Mouse (Mus musculus): ENCODE data around the gene Trim44.

Trim44 gene

DNA sequence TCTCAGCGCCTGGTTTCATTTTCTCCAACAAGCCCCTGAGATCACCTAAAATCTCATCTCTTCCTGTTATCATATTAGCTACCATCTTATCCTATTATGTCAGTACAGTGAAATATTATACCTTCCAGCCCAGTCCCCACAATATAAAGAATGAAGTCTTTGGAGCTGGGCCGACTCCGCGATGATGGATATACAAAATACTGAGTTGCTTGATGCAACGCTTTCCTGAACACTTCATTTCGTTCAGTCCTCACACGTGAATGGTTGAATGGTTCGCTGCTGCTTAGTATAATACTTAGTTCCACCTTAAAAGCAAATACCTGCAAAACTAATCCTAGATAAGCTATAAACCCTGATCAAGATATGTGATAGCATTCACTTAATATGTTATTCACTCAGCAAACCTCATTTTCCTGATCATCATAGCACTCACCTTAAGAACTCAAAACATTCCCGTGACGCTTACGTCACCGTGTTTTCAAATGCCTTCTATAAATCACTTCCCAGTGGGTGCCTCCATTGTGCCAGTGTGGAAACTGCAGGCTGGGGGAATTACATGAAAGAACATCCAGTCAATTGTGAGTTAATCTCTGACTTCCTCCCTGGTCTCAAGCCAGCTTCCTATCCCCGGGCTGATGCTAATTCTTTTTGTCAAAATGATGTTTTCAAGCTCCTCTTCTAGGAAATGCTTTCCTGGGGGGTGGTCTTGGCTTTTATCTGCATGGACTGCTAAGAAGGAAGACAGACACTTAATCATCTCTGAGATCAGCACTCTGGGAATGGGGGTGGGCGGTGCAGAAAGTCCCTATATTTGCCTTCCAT, at the start of gene Trim44:
Trim44 (minus strand) TSS at position 466 of the 822 bp plus-strand sequence.
- DNase-seq = no peak

DNA sequence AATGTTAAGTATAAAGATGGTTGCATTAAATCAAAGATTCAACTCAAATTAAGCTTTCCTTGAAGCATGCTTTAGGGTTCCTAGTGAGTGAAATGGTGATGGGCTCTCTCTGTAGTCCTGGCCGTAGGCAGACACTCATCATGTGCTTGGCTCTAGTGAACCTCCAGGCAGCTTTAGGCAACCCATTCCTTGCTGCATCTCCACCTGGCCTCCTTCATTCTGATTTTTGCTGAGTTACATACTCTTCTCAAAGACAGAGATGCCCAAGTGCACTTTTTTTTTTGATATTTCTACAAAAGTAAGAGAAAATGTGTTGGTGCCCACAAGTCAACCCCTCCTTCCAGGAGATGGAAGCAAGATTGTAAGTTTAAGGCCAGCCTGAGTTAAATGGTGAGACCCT, 47.5 kb upstream of the Trim44 start:
- no peak for DNase-seq

DNA sequence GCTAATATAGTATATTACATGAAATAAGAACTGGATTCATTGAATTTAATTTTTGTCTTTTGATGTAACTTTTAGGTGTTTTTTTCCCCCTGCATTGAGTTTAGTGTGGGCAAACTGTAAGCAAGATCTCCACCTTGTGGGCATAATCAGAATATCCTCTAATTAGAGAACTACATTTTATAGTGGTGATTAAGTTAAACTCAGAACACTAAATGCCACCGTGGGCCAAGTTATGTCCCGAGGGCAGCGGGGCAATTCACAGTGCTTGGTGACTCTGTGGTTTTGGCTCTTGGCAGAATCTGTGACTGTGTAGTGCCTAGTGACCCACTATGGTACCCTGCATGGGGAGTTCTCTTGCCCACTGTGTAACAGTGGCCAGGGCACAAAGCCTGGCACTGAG, 45.8 kb upstream of the Trim44 start:
- DNase-seq = no peak

DNA sequence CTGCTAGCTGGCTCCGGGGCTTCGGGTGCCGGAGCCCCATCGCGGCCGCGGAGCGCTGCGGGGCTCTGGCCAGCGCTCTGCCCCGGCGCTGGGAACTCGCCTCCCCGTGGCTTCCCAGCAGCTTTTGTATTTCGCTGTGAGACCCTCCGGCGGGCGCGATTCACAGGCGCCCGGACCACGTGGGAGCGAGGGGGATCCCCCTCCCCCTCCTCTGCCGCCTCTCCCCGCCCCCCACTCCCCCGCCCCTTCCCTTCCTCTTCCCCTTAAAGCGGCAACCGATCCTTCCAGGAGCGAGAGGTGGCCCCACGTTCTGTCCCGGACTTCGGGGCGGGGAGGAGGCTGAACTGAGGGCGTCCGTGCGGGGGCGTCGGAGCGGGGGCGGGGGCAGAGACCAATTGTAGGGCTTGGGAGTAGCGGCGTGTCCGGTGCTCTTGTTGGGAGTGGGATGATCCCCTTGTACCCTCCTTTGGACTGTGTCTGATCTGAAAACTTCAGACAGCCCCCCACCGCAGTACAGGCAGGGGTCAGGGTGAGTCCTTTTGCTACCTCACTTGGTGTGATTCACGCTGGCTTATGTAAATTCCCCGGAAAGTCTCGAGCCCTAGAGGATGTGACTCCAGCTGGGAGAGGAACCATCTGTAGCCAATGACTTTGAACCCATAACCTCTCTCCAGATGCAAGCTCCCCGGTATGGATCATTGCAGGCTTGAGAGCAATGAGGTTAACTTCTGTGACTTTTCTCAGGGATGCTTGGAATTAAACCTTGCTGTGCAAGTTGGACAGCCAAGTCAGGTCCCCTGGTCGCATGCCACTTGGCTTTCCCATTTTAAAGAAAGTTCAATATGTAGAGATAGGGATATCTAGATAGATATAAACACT, 44.3 kb upstream of the Trim44 start, which contains the start of gene Fjx1:
Fjx1 (minus strand) TSS at position 829 of the 879 bp plus-strand sequence.
- DNase-seq = peak; percentile 38

DNA sequence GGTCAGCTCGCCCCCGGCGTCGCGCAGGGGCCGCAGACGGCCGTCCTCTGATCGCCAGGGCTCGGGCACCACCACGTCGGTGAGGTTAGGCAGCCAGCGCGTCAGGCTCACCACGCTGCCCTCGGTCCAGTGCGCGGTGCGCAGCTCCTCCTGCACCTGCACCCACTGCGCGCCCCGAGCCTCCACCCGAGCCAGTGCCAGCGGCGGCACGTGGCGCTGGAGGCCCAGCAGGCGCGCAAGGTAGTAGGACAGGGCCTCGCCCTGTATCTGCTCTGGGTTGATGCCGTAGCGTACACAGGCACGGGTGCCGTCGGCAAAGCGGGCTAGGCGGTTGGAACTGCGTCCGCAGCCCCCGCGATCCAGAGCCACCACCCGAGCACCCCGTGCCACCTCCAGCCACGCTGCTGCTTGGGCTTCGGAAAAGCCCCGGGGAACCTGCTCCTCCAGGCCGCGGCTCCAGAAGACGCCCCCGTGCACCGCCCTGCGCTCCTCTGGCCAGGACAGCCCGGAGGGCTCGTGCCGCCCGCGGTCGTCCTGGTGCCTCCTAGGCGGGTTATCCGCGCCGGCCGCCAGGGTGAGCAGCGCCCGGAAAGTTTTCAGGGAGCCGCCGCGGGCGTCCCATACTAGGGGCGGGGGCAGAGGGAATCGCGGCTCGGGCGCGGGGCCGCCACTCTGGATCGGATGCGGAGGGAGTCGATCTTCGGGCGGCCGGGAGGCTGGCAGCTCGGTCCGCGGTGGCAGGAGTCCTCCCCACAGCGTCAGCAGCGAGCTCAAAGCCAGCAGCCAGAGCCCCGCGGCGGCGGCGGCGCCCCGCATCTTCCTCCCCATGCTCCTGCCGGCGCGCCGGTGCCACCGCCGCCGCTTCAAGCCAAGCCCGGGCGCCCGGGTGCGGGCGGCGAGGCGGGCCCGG, 43.4 kb upstream of the Trim44 start:
- peak; percentile 37 for DNase-seq

DNA sequence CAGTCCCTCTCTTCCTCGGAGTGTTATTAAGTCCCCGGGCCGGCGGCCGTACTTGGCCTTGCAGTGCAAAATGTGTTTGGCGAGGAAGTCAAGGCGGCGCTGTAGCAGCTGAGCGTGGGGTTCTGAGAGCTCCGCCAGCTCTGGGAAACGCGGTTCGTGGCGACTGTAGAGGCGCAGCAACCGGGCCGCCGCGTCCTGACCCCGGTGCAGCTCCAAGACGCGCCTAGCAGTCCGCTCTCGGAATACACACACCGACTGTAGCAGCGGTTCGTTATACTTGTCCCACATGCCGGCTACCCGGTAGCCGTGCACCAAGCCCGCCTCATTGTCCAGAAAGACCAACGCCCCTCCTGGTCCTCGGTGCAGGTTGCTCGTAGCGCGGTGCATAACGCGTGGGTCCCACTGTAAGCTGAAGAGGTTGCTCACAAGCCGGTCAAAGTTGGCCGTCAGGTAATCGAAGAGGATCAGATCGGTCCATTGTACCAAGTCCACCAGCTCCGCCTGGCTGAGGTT, 42.7 kb upstream of the Trim44 start:
- peak; percentile 30 for DNase-seq

DNA sequence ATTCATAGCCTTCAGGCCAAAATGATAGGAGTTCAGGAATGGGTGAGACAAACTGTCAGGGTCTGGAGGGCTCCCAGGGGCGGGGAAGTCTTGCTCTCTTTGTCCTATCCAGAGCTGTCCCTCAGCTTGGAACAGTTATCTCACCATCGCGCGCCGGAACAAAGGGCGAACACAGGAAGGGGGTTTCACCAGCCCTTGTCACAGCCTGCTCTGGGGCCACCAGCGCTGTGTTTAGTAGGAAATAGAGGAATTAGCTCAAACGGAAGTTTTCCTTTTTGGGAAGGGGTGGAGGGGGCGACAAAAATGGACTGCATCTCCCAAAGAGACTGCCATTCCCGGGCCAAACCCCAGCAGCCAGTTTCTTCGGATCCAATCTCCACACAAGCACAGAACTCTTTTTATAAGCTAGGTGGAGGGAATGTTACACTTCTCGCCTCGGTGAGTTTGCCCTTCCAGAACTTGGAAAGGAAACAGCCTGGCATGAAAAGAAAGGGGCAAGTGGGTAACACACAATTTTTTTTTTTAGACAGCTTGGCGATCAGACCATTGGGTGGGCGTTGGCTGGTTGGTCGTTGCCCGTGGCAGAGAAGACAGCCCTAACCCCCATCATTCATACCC, 42.1 kb upstream of the Trim44 start:
- no peak for DNase-seq

DNA sequence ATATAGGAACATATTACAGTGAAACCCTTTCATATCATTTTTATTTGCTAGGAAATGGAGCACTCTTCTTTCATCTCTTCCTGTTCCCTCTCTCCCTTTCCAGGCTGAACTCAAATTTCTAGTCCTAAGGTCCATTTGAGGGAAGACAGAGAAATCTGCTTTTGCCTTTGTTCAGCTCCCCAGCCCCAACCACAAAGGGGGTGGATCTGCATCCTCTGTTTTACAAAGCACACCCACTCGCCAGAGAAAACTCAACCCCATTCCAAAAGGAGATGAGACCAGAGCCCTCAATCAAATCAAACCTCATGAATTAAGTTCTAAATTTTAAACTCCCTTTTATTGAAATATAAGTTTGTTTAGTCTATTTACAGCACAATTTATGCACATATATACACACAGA, 41.4 kb upstream of the Trim44 start:
- no peak for DNase-seq

DNA sequence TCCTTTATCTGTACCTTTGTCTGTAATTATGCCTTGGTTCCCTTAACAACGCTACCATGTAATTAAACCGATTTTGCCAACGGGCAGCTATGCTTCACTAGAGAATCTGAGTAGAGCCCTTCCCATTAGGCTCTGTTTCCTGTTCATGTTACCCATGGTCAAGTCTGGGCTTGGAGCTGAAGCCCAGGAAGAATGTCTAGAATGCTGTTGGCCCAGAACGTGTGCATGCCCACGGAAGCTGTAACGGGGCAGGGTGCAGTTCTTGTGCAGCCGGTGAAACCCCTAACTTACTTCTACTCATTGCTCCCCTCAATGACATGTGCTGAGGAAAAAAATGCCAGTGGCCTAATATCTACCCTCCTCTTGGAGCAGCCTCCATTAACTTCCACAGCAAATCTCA, 40.2 kb upstream of the Trim44 start:
- DNase-seq = no peak

DNA sequence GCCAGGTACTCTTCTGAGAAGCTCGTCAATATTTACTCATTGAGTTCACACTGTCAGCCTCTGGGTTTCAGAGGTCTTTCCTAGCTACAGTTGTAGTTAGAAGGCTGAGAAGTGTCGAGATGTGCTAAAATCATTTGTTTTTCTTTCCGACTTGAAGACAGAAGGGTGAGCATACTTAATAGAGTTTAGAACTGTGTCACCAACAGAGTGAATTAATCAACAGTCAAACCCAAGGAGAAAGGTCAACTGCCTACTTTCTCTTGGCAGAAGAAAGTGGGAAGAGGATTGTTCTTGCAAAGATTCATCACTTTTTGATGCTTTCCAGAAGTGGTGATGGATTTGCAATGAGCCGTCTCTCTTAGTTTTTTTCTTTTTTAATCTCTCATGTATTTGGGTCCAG, 39.2 kb upstream of the Trim44 start:
- DNase-seq = no peak

DNA sequence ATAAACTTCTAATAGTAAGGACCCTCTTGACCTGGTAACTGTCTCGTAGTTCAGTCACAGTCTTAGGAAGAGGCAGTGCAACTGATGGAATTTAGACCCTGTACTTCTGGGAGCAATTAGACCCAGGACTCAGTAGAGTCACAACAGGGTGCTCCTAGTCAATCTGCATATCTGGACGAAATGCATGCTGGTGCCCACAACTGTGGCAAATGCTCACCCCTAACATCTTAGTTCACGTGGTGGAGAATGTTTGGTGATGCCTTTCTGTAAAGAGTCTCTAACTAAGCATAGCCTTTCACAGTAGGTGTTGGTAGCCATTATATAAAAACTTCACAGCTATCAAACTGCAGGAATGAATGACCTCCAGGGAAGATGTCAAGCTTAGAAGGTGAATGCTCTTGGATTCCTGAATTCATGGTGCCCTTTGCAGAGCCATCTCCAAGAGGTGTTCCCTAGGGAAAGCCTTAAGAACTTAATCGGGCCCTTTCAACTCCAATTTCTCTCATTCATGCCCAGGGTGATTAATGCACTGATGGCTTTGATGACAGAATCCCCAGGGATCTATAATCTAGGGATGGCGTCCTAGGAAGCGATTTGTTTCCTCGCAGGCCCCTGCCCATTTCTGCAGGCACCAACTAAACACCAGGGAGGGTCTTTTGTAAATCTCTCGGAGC, 29.9 kb upstream of the Trim44 start:
- no peak for DNase-seq

DNA sequence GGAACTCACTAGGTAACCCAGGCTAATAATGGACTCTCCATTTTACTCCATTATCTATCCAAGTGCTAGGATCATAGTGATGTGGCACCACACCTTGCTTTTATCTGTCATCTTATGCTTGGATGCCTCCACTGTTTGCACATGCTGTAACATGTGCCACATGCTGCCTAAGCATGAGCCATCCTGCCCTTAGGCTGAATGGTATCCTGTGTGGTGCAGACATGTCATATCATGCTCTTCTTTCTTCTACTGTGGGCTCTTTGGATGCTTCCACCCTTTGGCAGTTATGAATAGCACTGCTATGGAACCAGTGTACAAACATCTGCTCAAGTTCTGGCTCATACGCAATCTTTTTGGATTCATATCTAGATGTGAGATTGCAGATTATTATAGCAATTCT, 26.3 kb upstream of the Trim44 start:
- no peak for DNase-seq

DNA sequence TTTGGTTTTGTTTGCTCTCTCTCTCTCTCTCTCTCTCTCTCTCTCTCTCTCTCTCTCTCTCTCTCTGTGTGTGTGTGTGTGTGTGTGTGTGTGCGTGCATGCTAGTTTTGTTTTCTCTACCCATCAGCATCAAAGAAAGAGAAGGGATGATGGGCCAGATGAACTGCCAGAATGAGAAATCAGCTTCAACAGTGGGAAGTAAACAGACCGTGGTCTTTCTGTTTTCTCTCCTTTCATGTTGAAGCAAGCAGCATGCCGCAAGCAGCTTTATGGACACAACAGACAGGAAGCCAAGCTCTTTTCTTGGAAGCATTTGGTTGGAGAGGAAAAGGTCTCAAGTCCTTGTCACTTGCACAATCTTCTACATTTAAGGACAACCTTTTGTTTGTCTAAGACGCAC, 23.5 kb upstream of the Trim44 start:
- DNase-seq = no peak

DNA sequence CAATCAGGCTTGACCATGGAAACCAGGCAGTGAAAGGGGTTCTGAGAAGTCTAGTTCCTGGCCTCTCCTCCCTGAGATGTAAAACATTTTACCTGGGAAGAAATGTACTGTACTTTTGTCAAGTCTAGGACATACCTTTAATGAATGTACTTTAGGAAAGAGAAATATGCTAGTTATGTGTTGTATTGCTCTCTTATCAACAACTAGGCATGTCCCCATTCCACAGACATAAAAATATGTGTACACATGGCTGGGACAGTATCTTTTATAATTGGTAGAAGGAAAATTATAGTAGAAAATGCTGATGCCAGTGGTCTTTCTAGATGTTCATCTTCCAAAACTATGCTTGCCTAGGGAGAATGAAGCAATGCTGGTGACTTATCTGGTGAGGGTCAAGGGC, 20.3 kb upstream of the Trim44 start:
- DNase-seq = no peak

DNA sequence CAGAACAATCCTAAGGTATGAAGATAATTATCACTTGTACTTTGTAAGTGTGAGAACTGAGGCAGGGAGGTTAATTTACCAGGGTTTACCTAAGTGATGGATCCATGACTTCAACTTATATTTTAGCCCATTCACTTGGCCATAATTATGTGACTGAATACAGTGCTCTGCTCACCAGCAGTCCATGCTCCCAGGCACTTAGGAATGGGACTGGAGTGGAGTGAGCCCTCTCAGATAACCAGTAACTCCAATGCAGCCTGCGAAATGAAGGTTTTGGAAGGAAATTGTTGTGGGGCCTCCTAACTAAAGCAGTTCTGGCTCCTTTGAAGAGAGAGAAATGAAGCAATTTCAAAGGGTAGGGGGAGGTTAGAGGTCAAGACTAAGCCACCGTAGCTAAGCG, 18.8 kb upstream of the Trim44 start:
- no peak for DNase-seq

DNA sequence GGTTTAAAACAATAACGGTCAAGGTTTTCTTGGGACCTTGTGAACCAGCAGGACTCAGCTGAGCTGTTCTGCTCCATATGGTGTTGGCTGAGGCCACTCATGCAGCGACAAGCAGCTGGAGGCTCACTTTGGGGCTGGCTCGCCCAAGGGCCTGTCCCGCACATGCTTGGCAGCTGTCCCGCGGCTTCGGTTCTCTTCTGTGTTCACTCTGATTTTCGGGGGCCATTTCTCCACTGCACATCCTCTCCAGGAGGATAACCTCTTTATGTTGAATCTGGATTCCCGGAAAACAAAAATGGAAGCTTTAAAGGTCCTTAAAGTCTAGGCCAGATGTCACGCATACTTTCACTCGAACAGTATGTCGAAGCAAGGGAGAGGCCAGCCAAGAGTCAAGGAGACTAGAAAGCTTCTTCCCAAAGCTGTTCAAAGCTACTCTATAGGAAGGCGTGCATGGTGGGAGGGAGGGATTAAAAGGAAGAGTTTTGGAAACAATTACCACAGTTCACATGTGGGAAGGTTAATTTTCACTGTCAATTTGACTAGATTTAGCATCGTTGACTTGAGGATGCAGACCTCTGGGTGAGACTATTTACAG, 8.6 kb upstream of the Trim44 start:
- no peak for DNase-seq

DNA sequence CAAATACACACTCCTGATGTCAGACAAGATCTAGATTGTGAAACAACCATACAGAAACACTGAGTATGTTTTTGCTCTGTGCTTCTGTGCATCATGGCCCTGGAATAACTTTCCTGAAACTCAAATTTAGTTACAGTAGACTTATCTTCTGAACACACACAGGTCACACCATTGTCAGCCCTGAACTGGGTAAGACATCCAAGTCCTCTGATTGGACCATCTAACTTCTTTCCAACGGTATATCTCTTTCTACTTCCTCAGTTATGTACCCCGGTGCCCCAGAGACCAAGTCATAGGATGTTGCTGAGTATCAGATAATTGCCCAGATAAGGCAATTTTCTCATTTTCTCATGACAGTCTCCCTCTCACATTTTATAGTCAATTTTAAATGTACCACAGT, 5.1 kb upstream of the Trim44 start:
- DNase-seq = no peak

DNA sequence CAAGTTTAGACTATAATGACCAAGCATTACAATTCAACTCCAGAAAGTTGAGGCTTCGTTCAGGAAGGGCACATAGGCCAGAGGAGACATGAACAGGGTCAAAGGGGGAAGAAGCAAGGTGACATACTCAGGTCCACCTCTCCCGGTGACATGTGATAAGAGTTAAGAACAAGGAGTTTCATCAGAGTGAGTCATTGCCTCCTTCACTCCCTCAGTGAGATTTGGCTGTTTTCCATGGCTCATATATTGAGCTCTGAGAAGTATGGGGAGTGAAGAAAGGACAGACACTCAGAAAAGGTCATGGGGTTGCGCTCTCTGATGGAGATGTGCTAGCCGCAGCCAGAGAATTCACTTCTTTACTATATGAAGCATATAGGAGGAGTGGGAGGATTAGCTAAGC, 3.0 kb upstream of the Trim44 start:
- DNase-seq = no peak

DNA sequence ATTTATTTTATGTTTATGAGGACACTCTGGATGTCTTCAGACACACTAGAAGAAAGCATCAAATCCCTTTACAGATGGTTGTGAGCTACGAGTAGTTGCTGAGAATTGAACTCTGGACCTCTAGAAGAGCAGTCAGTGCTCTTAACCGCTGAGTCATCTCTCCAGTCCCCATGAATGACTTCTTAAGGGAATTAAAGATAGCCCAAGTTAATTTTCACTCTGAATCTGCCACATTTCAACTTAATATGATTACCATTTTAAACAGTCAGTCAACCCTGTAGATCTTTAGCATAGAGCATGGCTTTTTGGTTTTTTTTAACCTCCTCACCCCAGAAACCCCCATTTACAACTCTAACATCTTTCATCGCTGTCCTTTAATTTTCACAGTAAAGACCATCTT, 2.1 kb upstream of the Trim44 start:
- DNase-seq = no peak

DNA sequence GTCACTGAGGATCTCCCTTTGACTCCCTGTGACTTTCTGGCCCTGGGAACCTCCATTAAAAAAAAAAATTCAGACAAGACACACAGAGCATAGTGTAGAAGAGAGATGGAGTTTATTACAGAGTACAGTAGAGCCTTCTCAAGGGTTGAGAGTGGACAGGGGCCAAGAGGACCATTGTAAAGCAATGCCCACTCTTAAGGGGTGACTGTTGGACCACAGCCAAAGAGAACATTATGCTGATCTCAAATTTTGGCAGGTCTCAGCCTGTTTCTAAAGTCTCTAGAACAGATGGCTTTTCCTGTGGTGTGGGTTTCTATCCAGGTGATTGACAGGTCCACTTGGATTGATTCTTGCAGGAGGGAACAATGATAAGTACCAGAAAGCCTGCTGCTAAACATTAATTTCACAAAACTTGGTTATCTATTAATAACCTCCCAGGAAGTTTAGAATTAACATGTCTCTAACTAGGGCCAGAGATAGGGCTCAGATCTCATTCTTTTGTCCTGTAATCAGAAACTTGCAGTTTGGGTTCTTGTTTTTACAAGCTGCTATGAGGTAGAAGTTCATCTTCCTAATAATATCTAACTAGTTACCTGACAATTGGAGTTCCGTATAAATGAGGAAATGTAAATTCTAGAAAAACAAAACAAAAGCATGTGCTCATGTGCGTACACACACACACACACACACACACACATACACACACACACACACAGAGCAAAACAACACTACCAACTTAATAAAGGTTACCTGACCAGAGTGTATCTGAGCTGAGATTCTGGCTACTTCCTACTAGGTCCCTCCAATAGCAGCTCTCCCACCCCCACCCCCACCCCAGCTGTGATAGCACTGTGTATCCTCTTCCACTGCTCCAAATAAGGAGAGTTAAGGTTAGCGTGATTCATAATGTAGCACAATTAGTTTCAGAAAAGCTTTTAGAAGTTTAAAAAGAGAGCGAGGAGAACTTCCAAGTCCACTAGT, 1.0 kb downstream of the Trim44 start:
- DNase-seq = no peak

Measured in thymus, postnatal 25 days (tissue).